Comparison of ENCODE assay signal across 23 mouse cellular contexts in genomic region chr1:165043361-165043760, GRCm38 (mm10).
A peak's percentile ranks its signal among the peaks of the same experiment; 100 is the strongest.
DNase-seq lines count a peak whose midpoint lies in the region; ATAC-seq and TF ChIP-seq lines count a peak whose summit lies in the region.
"Had no signal": no experiment of that assay in that cellular context is flagged by ENCODE, and none has a peak within 500 bp of the region (broad histone marks: within the 10 kb centered on the region; RNA-seq: fewer than 3 reads in every experiment).

No protein-coding gene starts in this region.

- no peaks in the 10 kb centered on the region for H3K36me3 ChIP-seq in forebrain, embryonic 15.5 days
- no peaks in the 10 kb centered on the region for H3K36me3 ChIP-seq in forebrain, embryonic 13.5 days (ENCODE audit: poor library complexity, severe bottlenecking)
- H3K36me3 ChIP-seq in heart, embryonic 12.5 days: no peaks in the 10 kb centered on the region
- H3K36me3 ChIP-seq in heart, embryonic 11.5 days (ENCODE audit: control insufficient read depth, insufficient read depth, low read length): no peaks in the 10 kb centered on the region
- H3K36me3 ChIP-seq: embryonic facial prominence, embryonic 15.5 days; hindbrain, embryonic 10.5 days had no signal

- no peak overlapping the region for H3K9ac ChIP-seq in forebrain, embryonic 15.5 days (replicated peaks)
- no peak overlapping the region for H3K9ac ChIP-seq in forebrain, embryonic 13.5 days
- no peak overlapping the region for H3K9ac ChIP-seq in heart, embryonic 12.5 days
- H3K9ac ChIP-seq in heart, embryonic 11.5 days (ENCODE audit: low read depth, low read length): no peak overlapping the region
- H3K9ac ChIP-seq: embryonic facial prominence, embryonic 15.5 days; hindbrain, embryonic 14.5 days had no signal

- H3K4me2 ChIP-seq in forebrain, embryonic 15.5 days (replicated peaks): no peak overlapping the region
- H3K4me2 ChIP-seq in forebrain, embryonic 13.5 days: no peak overlapping the region
- H3K4me2 ChIP-seq in heart, embryonic 12.5 days: no peak overlapping the region
- H3K4me2 ChIP-seq in heart, embryonic 11.5 days: no peak overlapping the region
- H3K4me2 ChIP-seq: embryonic facial prominence, embryonic 15.5 days; hindbrain, embryonic 14.5 days had no signal

- H3K27ac ChIP-seq in forebrain, embryonic 15.5 days (replicated peaks): 0 out of 2 replicates have a peak overlapping the region, but pooled peaks have one; percentile 8
- no peak overlapping the region for H3K27ac ChIP-seq in forebrain, embryonic 13.5 days
- H3K27ac ChIP-seq in heart, embryonic 12.5 days (ENCODE audit: poor library complexity, severe bottlenecking): 0 out of 2 replicates have a peak overlapping the region, but pooled peaks have one; percentile 1
- no peak overlapping the region for H3K27ac ChIP-seq in heart, embryonic 11.5 days (ENCODE audit: low read depth, low read length)
- peak overlapping the region; percentile 92 for H3K27ac ChIP-seq in layer of hippocampus, adult 2 months
- H3K27ac ChIP-seq: embryonic facial prominence, embryonic 15.5 days; gastrocnemius, adult 2 months; hindbrain, embryonic 10.5 days; hindbrain, embryonic 14.5 days had no signal

- WGBS in forebrain, embryonic 15.5 days: 59% methylated on average over 3 of the region's 3 CpGs
- WGBS in forebrain, embryonic 13.5 days: 62% methylated on average over 3 of the region's 3 CpGs
- WGBS in heart, embryonic 12.5 days: 32% methylated on average over 3 of the region's 3 CpGs
- WGBS in heart, embryonic 11.5 days (ENCODE audit: insufficient replicate concordance): 40% methylated on average over 3 of the region's 3 CpGs

- no peak for ATAC-seq in forebrain, embryonic 15.5 days (replicated peaks)
- no peak for ATAC-seq in forebrain, embryonic 13.5 days
- no peak for ATAC-seq in heart, embryonic 12.5 days (ENCODE audit: insufficient number of reproducible peaks, low FRiP score)
- ATAC-seq in heart, embryonic 11.5 days (replicated peaks; ENCODE audit: insufficient number of reproducible peaks, low FRiP score, low TSS enrichment): no peak
- ATAC-seq: activated CD4-positive, CD25-positive, alpha-beta regulatory T cell, adult 4 months; intestine, postnatal 0 days; Patski had no signal

- no peak for TF ChIP-seq CTCF in layer of hippocampus, adult 2 months (conservative IDR thresholded peaks at IDR 0.05)

- H3K9me3 ChIP-seq in forebrain, embryonic 15.5 days: no peaks in the 10 kb centered on the region
- no peaks in the 10 kb centered on the region for H3K9me3 ChIP-seq in forebrain, embryonic 13.5 days (replicated peaks)
- H3K9me3 ChIP-seq in heart, embryonic 12.5 days (replicated peaks): no peaks in the 10 kb centered on the region
- no peaks in the 10 kb centered on the region for H3K9me3 ChIP-seq in heart, embryonic 11.5 days (replicated peaks; ENCODE audit: control insufficient read depth, low read length)
- H3K9me3 ChIP-seq: embryonic facial prominence, embryonic 15.5 days; hindbrain, embryonic 10.5 days had no signal

- no peak for DNase-seq in layer of hippocampus, adult 2 months (ENCODE audit: low spot score in 2 of 2)
- DNase-seq in layer of hippocampus, adult 8-10 months (ENCODE audit: low spot score in 2 of 2): no peak
- peak; percentile 36 for DNase-seq in NIH3T3 (ENCODE audit: low read depth)
- no peak for DNase-seq in ovary, postnatal 14 days (ENCODE audit: low spot score)
- DNase-seq: adrenal gland, postnatal 14 days; cerebellum, adult 11-12 months; cerebellum, adult 9-10 months; cerebellum, postnatal 36 days; gastrocnemius, adult 2 months; gastrocnemius, postnatal 25 days; heart, postnatal 10 days; kidney, adult 8-10 months had no signal

- H3K27me3 ChIP-seq in forebrain, embryonic 15.5 days: no peaks in the 10 kb centered on the region
- no peaks in the 10 kb centered on the region for H3K27me3 ChIP-seq in forebrain, embryonic 13.5 days
- H3K27me3 ChIP-seq in heart, embryonic 12.5 days (replicated peaks): no peaks in the 10 kb centered on the region
- no peaks in the 10 kb centered on the region for H3K27me3 ChIP-seq in heart, embryonic 11.5 days (ENCODE audit: control insufficient read depth, insufficient read depth, low read length)
- H3K27me3 ChIP-seq: embryonic facial prominence, embryonic 15.5 days; Patski had no signal

- peaks cover 22% of the 10 kb centered on the region for H3K4me1 ChIP-seq in forebrain, embryonic 15.5 days
- H3K4me1 ChIP-seq in forebrain, embryonic 13.5 days: peaks cover 18% of the 10 kb centered on the region
- peaks cover 51% of the 10 kb centered on the region for H3K4me1 ChIP-seq in heart, embryonic 12.5 days (replicated peaks)
- H3K4me1 ChIP-seq in heart, embryonic 11.5 days (ENCODE audit: control insufficient read depth, insufficient read depth, low read length): peaks cover 30% of the 10 kb centered on the region

- no peak overlapping the region for H3K4me3 ChIP-seq in forebrain, embryonic 15.5 days
- no peak overlapping the region for H3K4me3 ChIP-seq in forebrain, embryonic 13.5 days
- no peak overlapping the region for H3K4me3 ChIP-seq in heart, embryonic 12.5 days
- no peak overlapping the region for H3K4me3 ChIP-seq in heart, embryonic 11.5 days (ENCODE audit: low read depth, low read length)
- no peak overlapping the region for H3K4me3 ChIP-seq in layer of hippocampus, adult 2 months
- H3K4me3 ChIP-seq: embryonic facial prominence, embryonic 15.5 days; erythroblast, embryonic 14.5 days; gastrocnemius, adult 2 months; hindbrain, embryonic 10.5 days had no signal

Comparison
In these comparisons a context has a peak if more than half of its experiments do, and no peak if none do; other contexts are left out.
1. H3K27ac ChIP-seq: peak in forebrain, embryonic 15.5 days (single experiment), heart, embryonic 12.5 days (single experiment) and layer of hippocampus, adult 2 months (single experiment); none in forebrain, embryonic 13.5 days (single experiment) and heart, embryonic 11.5 days (single experiment).